Mouse (Mus musculus) intestine, embryonic 15.5 days (tissue): ENCODE data around the gene Ccl20. TPM values are rescaled to one million over a fixed set of nuclear protein-coding genes. Genes with fewer than 3 reads are reported as not detected.
A peak's percentile ranks its signal among the peaks of the same experiment; 100 is the strongest.

ENCODE experiments used
- ATAC-seq: fragments of 200-750 bp; cut with Nextera tagmentation; 2 replicates; pipeline ENCODE4 v1.8.0; 2017; ENCODE audit warnings: moderate TSS enrichment, moderate library complexity
- H3K27ac ChIP-seq: fragments of 300-500 bp; sonication (generic); 2 replicates; pipeline ENCODE4 v1.5.1; 2015; ENCODE audit warnings: mild to moderate bottlenecking, inconsistent platforms
- H3K27me3 ChIP-seq: fragments of 300-500 bp; sonication (generic); replicated peaks from 2 replicates; pipeline ENCODE4 v1.6.1; 2015; ENCODE audit warnings: inconsistent platforms
- H3K36me3 ChIP-seq: fragments of 300-500 bp; sonication (generic); 2 replicates; pipeline ENCODE4 v1.6.1; 2015; ENCODE audit warnings: inconsistent platforms
- H3K4me1 ChIP-seq: fragments of 300-500 bp; sonication (generic); replicated peaks from 2 replicates; pipeline ENCODE4 v1.6.1; 2015; ENCODE audit warnings: inconsistent platforms
- H3K4me2 ChIP-seq: fragments of 300-500 bp; sonication (generic); replicated peaks from 2 replicates; pipeline ENCODE4 v1.6.1; 2015; ENCODE audit warnings: mild to moderate bottlenecking, inconsistent platforms
- H3K4me3 ChIP-seq: fragments of 300-500 bp; sonication (generic); replicated peaks from 2 replicates; pipeline ENCODE4 v1.5.1; 2015; ENCODE audit warnings: inconsistent platforms
- H3K9ac ChIP-seq: fragments of 300-500 bp; sonication (generic); 2 replicates; pipeline ENCODE4 v1.6.1; 2015; ENCODE audit warnings: inconsistent platforms
- H3K9me3 ChIP-seq: fragments of 300-500 bp; sonication (generic); 2 replicates; pipeline ENCODE4 v1.6.1; 2016; ENCODE audit warnings: inconsistent platforms
- WGBS: fragments of 180-500 bp; shearing (Covaris S2); methylation state at CpG from one replicate; pipeline ENCODE4 v1.1.7; 2015; 5-methylcytosine and 5-hydroxymethylcytosine counted together
- polyA plus RNA-seq: library from polyadenylated mRNA; unstranded; fragments of >200 nt; fragmentation: Nextera tagmentation; extraction: Ambion mirVana; gene quantifications from 2 replicates; pipeline ENCODE4 v1.2.1, GENCODE M21; 2015

Gene Ccl20
- polyA plus RNA-seq, 1 experiment from 2014 or later: 3.9 TPM

GRCm38 (mm10) chr1:83146547-83146946 lies 30.0 kb downstream of the Ccl20 start:
- no peaks in the 10 kb centered on the region for H3K36me3 ChIP-seq
- H3K4me1 ChIP-seq: no peaks in the 10 kb centered on the region
- H3K9me3 ChIP-seq: no peaks in the 10 kb centered on the region
- H3K4me2 ChIP-seq: no peak overlapping the region
- whole genome bisulfite sequencing: 62% methylated on average over 2 of the region's 2 CpGs
- H3K27ac ChIP-seq: 0 out of 2 replicates have a peak overlapping the region, but pooled peaks have one; percentile 7
- H3K9ac ChIP-seq: no peak overlapping the region
- H3K4me3 ChIP-seq: no peak overlapping the region
- no peaks in the 10 kb centered on the region for H3K27me3 ChIP-seq
- peak; percentile 90 for ATAC-seq

- 68% methylated on average over 3 of the region's 3 CpGs for WGBS
Observed at GRCm38 (mm10) chr1:83150227-83150626, 33.7 kb downstream of the Ccl20 start.

GRCm38 (mm10) chr1:83152961-83153360 lies 36.4 kb downstream of the Ccl20 start:
- Histone ChIP-seq H3K27me3 (no peaks in the 10 kb centered on the region), H3K4me3 (no peak overlapping the region), H3K4me1 (no peaks in the 10 kb centered on the region), H3K9me3 (no peaks in the 10 kb centered on the region), H3K27ac (no peak overlapping the region), H3K36me3 (no peaks in the 10 kb centered on the region), H3K9ac (no peak overlapping the region), H3K4me2 (no peak overlapping the region)
- 81% methylated on average over 3 of the region's 3 CpGs for WGBS
- no peak for ATAC-seq

More at GRCm38 (mm10) chr1:83150227-83150626, 33.7 kb downstream of the Ccl20 start:
- no peak for ATAC-seq
- Histone ChIP-seq H3K4me2 (no peak overlapping the region), H3K36me3 (no peaks in the 10 kb centered on the region), H3K9ac (no peak overlapping the region), H3K27me3 (no peaks in the 10 kb centered on the region), H3K4me3 (no peak overlapping the region), H3K9me3 (no peaks in the 10 kb centered on the region), H3K27ac (no peak overlapping the region), H3K4me1 (no peaks in the 10 kb centered on the region)

- no peak overlapping the region for H3K27ac ChIP-seq
Observed at GRCm38 (mm10) chr1:83156876-83157275, 40.3 kb downstream of the Ccl20 start.

GRCm38 (mm10) chr1:83159603-83160002 lies 43.0 kb downstream of the Ccl20 start, which contains the start of gene Daw1:
Gene Daw1, plus strand, starts transcription at chr1:83159752.
- Histone ChIP-seq H3K9ac (peak within 1 kb of the TSS; percentile 40), H3K4me2 (peak within 1 kb of the TSS; percentile 69), H3K9me3 (no peaks in the 10 kb centered on the region), H3K4me1 (no peaks in the 10 kb centered on the region), H3K27ac (no peak within 1 kb of the TSS), H3K4me3 (peak within 1 kb of the TSS; percentile 53), H3K36me3 (no peaks in the 10 kb centered on the region), H3K27me3 (no peaks in the 10 kb centered on the region)
- peak; percentile 91 for ATAC-seq
- under 1% methylated on average over 16 of the region's 16 CpGs for WGBS

More at GRCm38 (mm10) chr1:83156876-83157275, 40.3 kb downstream of the Ccl20 start:
- H3K4me1 ChIP-seq: no peaks in the 10 kb centered on the region
- no peaks in the 10 kb centered on the region for H3K9me3 ChIP-seq
- H3K4me3 ChIP-seq: no peak overlapping the region
- H3K9ac ChIP-seq: no peak overlapping the region
- no peak for ATAC-seq
- 57% methylated on average over 1 of the region's 1 CpGs for WGBS
- no peaks in the 10 kb centered on the region for H3K36me3 ChIP-seq
- H3K4me2 ChIP-seq: no peak overlapping the region
- H3K27me3 ChIP-seq: no peaks in the 10 kb centered on the region

GRCm38 (mm10) chr1:83161658-83162057 lies 45.1 kb downstream of the Ccl20 start:
- ATAC-seq: no peak
- no peak overlapping the region for H3K4me3 ChIP-seq
- 61% methylated on average over 3 of the region's 3 CpGs for WGBS
- no peaks in the 10 kb centered on the region for H3K9me3 ChIP-seq
- no peaks in the 10 kb centered on the region for H3K4me1 ChIP-seq
- H3K27ac ChIP-seq: no peak overlapping the region
- H3K27me3 ChIP-seq: no peaks in the 10 kb centered on the region
- no peak overlapping the region for H3K9ac ChIP-seq
- no peak overlapping the region for H3K4me2 ChIP-seq
- H3K36me3 ChIP-seq: no peaks in the 10 kb centered on the region

GRCm38 (mm10) chr1:83164027-83164426 lies 47.5 kb downstream of the Ccl20 start:
- Histone ChIP-seq H3K36me3 (no peaks in the 10 kb centered on the region), H3K4me1 (no peaks in the 10 kb centered on the region), H3K9ac (no peak overlapping the region), H3K9me3 (no peaks in the 10 kb centered on the region), H3K4me3 (no peak overlapping the region), H3K4me2 (no peak overlapping the region), H3K27ac (no peak overlapping the region), H3K27me3 (no peaks in the 10 kb centered on the region)
- ATAC-seq: peak; percentile 44
- 64% methylated on average over 3 of the region's 3 CpGs for WGBS

Other genes starting within 250 kb of the Ccl20 start
- gene A030005L19Rik, start 203.4 kb upstream of the Ccl20 start, polyA plus RNA-seq: 0.36 TPM in 1 of 2 replicates, not detected in the other
- gene A030014E15Rik, start 191.8 kb upstream of the Ccl20 start, polyA plus RNA-seq: not detected in 2 replicates
- gene Gm6217, start 185.4 kb upstream of the Ccl20 start, polyA plus RNA-seq: not detected in 2 replicates
- gene A030003K21Rik, start 173.4 kb upstream of the Ccl20 start, polyA plus RNA-seq: not detected in 2 replicates
- gene Gm7544, start 160.8 kb upstream of the Ccl20 start, polyA plus RNA-seq: not detected in 2 replicates
- gene Gm47955, start 156.5 kb upstream of the Ccl20 start, polyA plus RNA-seq: not detected in 2 replicates
- not detected in 2 replicates for gene Gm47959, start 116.2 kb upstream of the Ccl20 start, polyA plus RNA-seq
- 1.0 and 1.1 TPM in 2 replicates for gene Slc19a3, start 78.3 kb upstream of the Ccl20 start, polyA plus RNA-seq
- not detected in 2 replicates for gene Krtap28-10, start 74.3 kb upstream of the Ccl20 start, polyA plus RNA-seq
- gene Gm47969, start 71.8 kb upstream of the Ccl20 start, polyA plus RNA-seq: not detected in 2 replicates
- not detected in 2 replicates for gene A030005K14Rik, start 57.4 kb upstream of the Ccl20 start, polyA plus RNA-seq
- not detected in 2 replicates for gene Krtap28-13, start 55.8 kb upstream of the Ccl20 start, polyA plus RNA-seq
- 0.18 TPM in 1 of 2 replicates, not detected in the other for gene Daw1, start 43.0 kb downstream of the Ccl20 start, polyA plus RNA-seq